Mouse (Mus musculus) forebrain, postnatal 0 days (tissue): Measurements from ENCODE around the gene Eid3. TPM values are rescaled to one million over a fixed set of nuclear protein-coding genes. Genes with fewer than 3 reads are reported as not detected.

Source experiments
- ATAC-seq: fragments of 200-750 bp; cut with Nextera tagmentation; 2 replicates; pipeline ENCODE4 v1.8.0; 2017; ENCODE audit warnings: mild to moderate bottlenecking, moderate library complexity
- DNase-seq: peaks from one replicate; pipeline ENCODE4 v3.0.0-alpha.2; 2015
- H3K27ac ChIP-seq: fragments of 300-500 bp; sonication (generic); 2 replicates; pipeline ENCODE4 v1.5.1; 2014; ENCODE audit warnings: low read depth, mild to moderate bottlenecking, antibody characterized with exemption, low read length, moderate library complexity, mixed read lengths
- H3K27me3 ChIP-seq: fragments of 300-500 bp; sonication (generic); 2 replicates; pipeline ENCODE4 v1.6.1; 2014; ENCODE audit warnings: mild to moderate bottlenecking, low read length, mixed read lengths; ENCODE audit not compliant: insufficient read depth
- H3K36me3 ChIP-seq: fragments of 300-500 bp; sonication (generic); 2 replicates; pipeline ENCODE4 v1.6.1; 2014; ENCODE audit warnings: mild to moderate bottlenecking, moderate library complexity; ENCODE audit not compliant: insufficient read depth
- H3K4me1 ChIP-seq: fragments of 300-500 bp; sonication (generic); 2 replicates; pipeline ENCODE4 v1.6.1; 2014; ENCODE audit warnings: antibody characterized with exemption; ENCODE audit not compliant: insufficient read depth
- H3K4me2 ChIP-seq: fragments of 300-500 bp; sonication (generic); 2 replicates; pipeline ENCODE4 v1.6.1; 2014; ENCODE audit warnings: low read depth, mild to moderate bottlenecking, moderate library complexity
- H3K4me3 ChIP-seq: fragments of 300-500 bp; sonication (generic); 2 replicates; pipeline ENCODE4 v1.5.1; 2014; ENCODE audit warnings: low read depth, low read length, mixed read lengths
- H3K9ac ChIP-seq: fragments of 300-500 bp; sonication (generic); 2 replicates; pipeline ENCODE4 v1.6.1; 2014; ENCODE audit warnings: mild to moderate bottlenecking
- H3K9me3 ChIP-seq: fragments of 300-500 bp; sonication (generic); 2 replicates; pipeline ENCODE4 v1.6.1; 2016; ENCODE audit warnings: low read length
- CTCF ChIP-seq: sonication (generic); IDR thresholded peaks from 2 replicates; pipeline ENCODE4 v1.5.1; 2016; ENCODE audit warnings: antibody characterized with exemption, control low read depth, low read depth
- WGBS: fragments of 180-500 bp; shearing (Covaris S2); extraction: QIAGEN DNeasy Blood & Tissue Kit; methylation state at CpG from one replicate; pipeline ENCODE4 v1.1.7; 2014; 5-methylcytosine and 5-hydroxymethylcytosine counted together
- polyA plus RNA-seq: library from polyadenylated mRNA; unstranded; fragments of >200 nt; fragmentation: Nextera tagmentation; extraction: Ambion mirVana; gene quantifications from 2 replicates; pipeline ENCODE4 v1.2.1, GENCODE M21; 2015
- total RNA-seq: library from RNA; depleted of rRNA; stranded (reverse); fragments of >200 nt; gene quantifications from 2 replicates; pipeline ENCODE4 v1.2.3, GENCODE M21; 2014

The Eid3 gene
- total and polyA plus RNA-seq, 2 experiments from 2014 or later: 0.30 to 1.4 TPM

DNA sequence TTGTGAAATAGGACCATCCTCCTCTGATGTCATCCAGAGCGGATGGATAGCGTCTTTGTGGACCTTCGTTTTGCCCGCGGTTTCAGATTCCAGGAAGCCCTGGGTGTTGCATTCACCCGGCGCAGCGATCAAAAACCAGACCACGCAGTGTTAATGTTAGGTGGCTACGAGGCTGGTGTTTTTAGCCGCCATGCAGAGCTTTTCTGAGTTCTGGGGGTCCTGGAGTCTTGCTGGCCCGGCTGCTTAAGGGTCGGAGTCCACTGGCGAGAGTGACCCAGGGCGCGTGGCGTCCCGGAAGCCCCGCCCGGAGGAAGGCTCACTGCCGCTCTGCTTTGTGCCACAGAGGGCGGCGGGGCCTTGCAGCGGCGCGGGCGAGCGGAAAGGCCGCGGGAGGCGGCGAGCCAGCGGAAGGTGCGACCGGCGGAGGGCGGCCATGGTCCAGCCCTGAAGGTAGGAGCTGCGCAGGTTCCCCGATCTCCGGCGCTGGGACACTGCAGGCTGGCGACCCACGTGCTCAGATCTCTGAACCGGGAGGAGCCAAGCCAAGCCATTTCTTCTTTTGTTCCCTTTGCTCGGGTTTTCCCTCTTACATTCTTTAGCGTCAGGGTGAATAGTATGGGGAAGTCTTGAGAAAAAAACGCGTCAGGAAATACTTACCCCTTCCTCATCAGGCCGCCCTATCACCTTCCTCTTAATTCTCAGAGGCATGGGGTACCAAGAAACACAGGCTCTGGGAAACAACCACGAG is 6.1 kb upstream of the Eid3 start:
- Histone ChIP-seq H3K36me3 (peaks cover 11% of the 10 kb centered on the region), H3K4me1 (peaks cover 13% of the 10 kb centered on the region; the same call in 1 of the 2 replicates), H3K27ac (peak overlapping the region; percentile 89), H3K9ac (peak overlapping the region; percentile 78), H3K4me2 (peak overlapping the region; percentile 63), H3K9me3 (no peaks in the 10 kb centered on the region), H3K4me3 (peak overlapping the region; percentile 58), H3K27me3 (no peaks in the 10 kb centered on the region)
- DNase-seq (peak; percentile 80), ATAC-seq (peak; percentile 62)
- WGBS: 1% methylated on average over 49 of the region's 50 CpGs
- TF ChIP-seq CTCF: 0 out of 2 replicates have a peak, but pooled peaks have one; percentile 7

DNA sequence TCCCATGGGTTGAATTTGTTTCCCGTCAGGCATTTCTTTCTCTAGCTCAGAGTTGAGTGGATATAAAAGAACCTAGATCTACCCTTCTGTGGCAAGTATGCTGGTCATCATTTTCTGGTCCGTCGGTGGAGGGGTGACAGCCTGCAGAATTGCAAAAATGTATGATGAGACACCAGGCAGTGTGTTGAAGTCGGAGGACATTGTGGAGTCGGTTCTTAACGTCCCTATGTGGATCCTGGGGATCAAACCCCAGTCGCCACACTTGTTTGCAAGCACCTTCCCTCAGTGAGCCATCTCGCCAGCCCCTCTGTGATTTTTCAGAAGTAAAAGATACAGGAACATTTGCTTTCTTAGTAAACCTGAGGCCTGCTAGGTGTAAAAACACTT is 5.5 kb upstream of the Eid3 start:
- Histone ChIP-seq H3K9me3 (no peaks in the 10 kb centered on the region), H3K4me2 (peak overlapping the region; percentile 63), H3K9ac (peak overlapping the region; percentile 78), H3K4me3 (peak overlapping the region; percentile 58), H3K36me3 (peaks cover 11% of the 10 kb centered on the region), H3K27me3 (no peaks in the 10 kb centered on the region), H3K4me1 (peaks cover 13% of the 10 kb centered on the region; the same call in 1 of the 2 replicates), H3K27ac (peak overlapping the region; percentile 89)
- TF ChIP-seq CTCF: no peak
- WGBS: 1% methylated on average over 8 of the region's 8 CpGs
- ATAC-seq (no peak; the same call in 1 of the 2 replicates), DNase-seq (no peak)

DNA sequence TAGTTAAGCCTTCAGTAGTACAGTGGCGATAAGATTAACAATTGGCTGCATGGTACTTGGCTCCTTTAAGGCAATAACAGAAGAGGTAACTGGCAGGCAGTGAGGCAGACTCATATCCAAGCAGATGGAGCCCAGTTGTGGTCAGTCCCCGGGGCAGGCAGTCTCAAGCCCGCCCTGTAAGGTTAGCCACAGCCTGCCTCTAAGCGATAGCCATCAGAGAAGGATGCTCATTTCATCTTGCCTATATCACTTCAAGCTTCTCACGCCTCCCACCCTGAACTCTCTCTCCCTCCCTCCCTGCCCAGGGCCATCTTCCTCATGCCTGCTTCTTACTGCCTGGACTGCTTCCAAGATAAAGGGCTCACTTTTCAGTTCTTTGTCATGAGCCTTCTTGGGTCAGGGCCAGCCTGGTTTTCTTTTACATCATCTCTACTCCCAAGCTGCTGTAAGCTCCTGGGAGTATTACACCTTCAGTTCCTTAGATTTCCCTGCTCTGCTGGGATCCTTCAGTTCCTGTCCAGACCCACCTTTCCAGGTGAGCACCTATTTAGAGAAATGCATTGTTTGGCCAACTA is 3.2 kb upstream of the Eid3 start:
- Histone ChIP-seq H3K9me3 (no peaks in the 10 kb centered on the region), H3K4me2 (no peak overlapping the region), H3K36me3 (peaks cover 16% of the 10 kb centered on the region), H3K27ac (no peak overlapping the region), H3K27me3 (no peaks in the 10 kb centered on the region), H3K4me1 (peaks cover 13% of the 10 kb centered on the region; the same call in 1 of the 2 replicates), H3K4me3 (no peak overlapping the region), H3K9ac (no peak overlapping the region)
- DNase-seq (no peak), ATAC-seq (no peak)
- 46% methylated on average over 5 of the region's 5 CpGs for WGBS
- TF ChIP-seq CTCF: no peak

- H3K9me3 ChIP-seq: no peaks in the 10 kb centered on the region
- H3K4me2 ChIP-seq: no peak overlapping the region
- no peak overlapping the region for H3K4me3 ChIP-seq
- H3K9ac ChIP-seq: no peak overlapping the region
- peaks cover 13% of the 10 kb centered on the region; the same call in 1 of the 2 replicates for H3K4me1 ChIP-seq
- no peak for DNase-seq
- 65% methylated on average over 7 of the region's 7 CpGs for WGBS
- peaks cover 16% of the 10 kb centered on the region for H3K36me3 ChIP-seq
- H3K27ac ChIP-seq: no peak overlapping the region
- H3K27me3 ChIP-seq: no peaks in the 10 kb centered on the region
- TF ChIP-seq CTCF: no peak
- ATAC-seq: no peak
Observed at GRCm38 (mm10) chr10:82863827-82864226, 2.6 kb upstream of the Eid3 start.

GRCm38 (mm10) chr10:82866832-82867231 is 406 bp downstream of the Eid3 start:
- Histone ChIP-seq H3K27me3 (no peaks in the 10 kb centered on the region), H3K36me3 (peaks cover 16% of the 10 kb centered on the region), H3K4me2 (no peak overlapping the region), H3K9ac (no peak overlapping the region), H3K9me3 (no peaks in the 10 kb centered on the region), H3K27ac (no peak overlapping the region), H3K4me3 (no peak overlapping the region), H3K4me1 (peaks cover 10% of the 10 kb centered on the region; the same call in 1 of the 2 replicates)
- DNase-seq: no peak
- 76% methylated on average over 18 of the region's 18 CpGs for WGBS
- ATAC-seq: no peak
- no peak for TF ChIP-seq CTCF

GRCm38 (mm10) chr10:82868418-82869086 is 2.1 kb downstream of the Eid3 start:
- Histone ChIP-seq H3K36me3 (peaks cover 18% of the 10 kb centered on the region), H3K27ac (no peak overlapping the region), H3K9ac (no peak overlapping the region), H3K9me3 (no peaks in the 10 kb centered on the region), H3K4me1 (no peaks in the 10 kb centered on the region), H3K27me3 (no peaks in the 10 kb centered on the region), H3K4me2 (no peak overlapping the region), H3K4me3 (no peak overlapping the region)
- 85% methylated on average over 6 of the region's 6 CpGs for WGBS
- no peak for TF ChIP-seq CTCF
- no peak for DNase-seq
- no peak for ATAC-seq

DNA sequence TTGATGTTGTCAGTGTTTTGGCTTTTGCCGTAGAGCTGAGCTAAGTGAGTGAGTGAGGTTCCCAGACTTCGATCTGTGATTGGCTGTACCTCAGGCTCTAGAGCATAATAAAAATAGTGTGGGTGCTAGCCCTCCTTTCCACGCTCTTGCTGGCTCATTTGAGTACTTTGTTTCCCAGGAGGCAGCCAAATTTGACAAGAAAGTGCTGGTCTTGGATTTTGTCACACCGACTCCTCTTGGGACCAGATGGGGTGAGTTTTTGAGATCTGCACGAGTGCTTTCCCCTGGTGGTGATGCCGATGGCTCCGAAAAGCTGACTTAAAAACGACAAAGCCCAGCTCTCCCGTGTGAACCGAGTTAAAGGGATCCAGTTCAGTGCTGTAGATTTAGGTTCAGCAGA is 9.0 kb downstream of the Eid3 start:
- Histone ChIP-seq H3K4me2 (no peak overlapping the region), H3K9ac (no peak overlapping the region), H3K27ac (no peak overlapping the region), H3K4me3 (no peak overlapping the region), H3K4me1 (no peaks in the 10 kb centered on the region), H3K36me3 (peaks cover 55% of the 10 kb centered on the region), H3K27me3 (no peaks in the 10 kb centered on the region), H3K9me3 (no peaks in the 10 kb centered on the region)
- 75% methylated on average over 10 of the region's 10 CpGs for WGBS
- no peak for TF ChIP-seq CTCF
- DNase-seq (no peak), ATAC-seq (no peak)
